Mouse (Mus musculus) liver, embryonic 16.5 days (tissue): ENCODE data around the gene Nudt8. TPM values are rescaled to one million over a fixed set of nuclear protein-coding genes. Genes with fewer than 3 reads are reported as not detected.

Experiments
- ATAC-seq: fragments of 200-750 bp; cut with Nextera tagmentation; 2 replicates; pipeline ENCODE4 v1.8.0; 2017; ENCODE audit warnings: low read depth, mild to moderate bottlenecking, moderate number of reproducible peaks, moderate library complexity
- H3K27ac ChIP-seq: fragments of 300-500 bp; sonication (generic); 2 replicates; pipeline ENCODE4 v1.5.1; 2014; ENCODE audit warnings: mild to moderate bottlenecking, low read length
- H3K27me3 ChIP-seq: fragments of 300-500 bp; sonication (generic); 2 replicates; pipeline ENCODE4 v1.6.1; 2014; ENCODE audit warnings: low read depth, low read length, mixed read lengths; ENCODE audit not compliant: control insufficient read depth, insufficient read depth
- H3K36me3 ChIP-seq: fragments of 300-500 bp; sonication (generic); 2 replicates; pipeline ENCODE4 v1.6.1; 2014; ENCODE audit warnings: mild to moderate bottlenecking; ENCODE audit not compliant: control insufficient read depth, insufficient read depth
- H3K4me1 ChIP-seq: fragments of 300-500 bp; sonication (generic); 2 replicates; pipeline ENCODE4 v1.6.1; 2014; ENCODE audit warnings: low read depth, low read length, mixed read lengths; ENCODE audit not compliant: control insufficient read depth
- H3K4me2 ChIP-seq: fragments of 300-500 bp; sonication (generic); 2 replicates; pipeline ENCODE4 v1.6.1; 2014; ENCODE audit warnings: low read depth, low read length, mixed read lengths
- H3K4me3 ChIP-seq: fragments of 300-500 bp; sonication (generic); 2 replicates; pipeline ENCODE4 v1.5.1; 2014; ENCODE audit warnings: low read depth, mild to moderate bottlenecking, low read length
- H3K9ac ChIP-seq: fragments of 300-500 bp; sonication (generic); 2 replicates; pipeline ENCODE4 v1.6.1; 2014; ENCODE audit warnings: low read depth, low read length
- H3K9me3 ChIP-seq: fragments of 300-500 bp; sonication (generic); replicated peaks from 2 replicates; pipeline ENCODE4 v1.6.1; 2016; ENCODE audit warnings: low read length; ENCODE audit not compliant: control insufficient read depth
- WGBS: fragments of 180-500 bp; shearing (Covaris S2); extraction: QIAGEN DNeasy Blood & Tissue Kit; methylation state at CpG from one replicate; pipeline ENCODE4 v1.1.7; 2014; ENCODE audit not compliant: insufficient replicate concordance; 5-methylcytosine and 5-hydroxymethylcytosine counted together
- polyA plus RNA-seq: library from polyadenylated mRNA; unstranded; fragments of >200 nt; fragmentation: Nextera tagmentation; extraction: Ambion mirVana; gene quantifications from 2 replicates; pipeline ENCODE4 v1.2.1, GENCODE M21; 2015

Nudt8 gene
- polyA plus RNA-seq, 1 experiment from 2014 or later = 12.2 TPM

- no peak overlapping the region for H3K9ac ChIP-seq
- H3K4me1 ChIP-seq = peaks cover 11% of the 10 kb centered on the region
- H3K27me3 ChIP-seq = no peaks in the 10 kb centered on the region
- no peaks in the 10 kb centered on the region for H3K36me3 ChIP-seq
- no peak overlapping the region for H3K4me2 ChIP-seq
- 68% methylated on average over 9 of the region's 9 CpGs for WGBS
- H3K9me3 ChIP-seq = no peaks in the 10 kb centered on the region
- no peak overlapping the region for H3K27ac ChIP-seq
- no peak for ATAC-seq
- H3K4me3 ChIP-seq = no peak overlapping the region
Observed at GRCm38 (mm10) chr19:3980917-3981316, 19.5 kb upstream of the Nudt8 start.

GRCm38 (mm10) chr19:3983527-3984200, 16.7 kb upstream of the Nudt8 start:
- Histone ChIP-seq H3K9ac (no peak overlapping the region), H3K27me3 (no peaks in the 10 kb centered on the region), H3K4me1 (peaks cover 25% of the 10 kb centered on the region), H3K36me3 (no peaks in the 10 kb centered on the region), H3K27ac (no peak overlapping the region), H3K4me3 (no peak overlapping the region), H3K9me3 (no peaks in the 10 kb centered on the region), H3K4me2 (no peak overlapping the region)
- 61% methylated on average over 9 of the region's 9 CpGs for WGBS
- no peak for ATAC-seq

GRCm38 (mm10) chr19:3985261-3985681, 15.1 kb upstream of the Nudt8 start:
- no peaks in the 10 kb centered on the region for H3K27me3 ChIP-seq
- no peaks in the 10 kb centered on the region for H3K36me3 ChIP-seq
- peak overlapping the region; percentile 51; the same call in 1 of the 2 replicates for H3K27ac ChIP-seq
- no peak overlapping the region for H3K4me2 ChIP-seq
- H3K9me3 ChIP-seq = no peaks in the 10 kb centered on the region
- peaks cover 25% of the 10 kb centered on the region for H3K4me1 ChIP-seq
- no peak overlapping the region for H3K4me3 ChIP-seq
- H3K9ac ChIP-seq = no peak overlapping the region; the same call in 1 of the 2 replicates
- WGBS = 15% methylated on average over 8 of the region's 8 CpGs
- ATAC-seq = peak; percentile 39

- no peak within 1 kb of the TSS; the same call in 1 of the 2 replicates for H3K9ac ChIP-seq
- peaks cover 25% of the 10 kb centered on the region for H3K4me1 ChIP-seq
- H3K4me2 ChIP-seq = peak within 1 kb of the TSS; percentile 4
- H3K27me3 ChIP-seq = no peaks in the 10 kb centered on the region
- no peaks in the 10 kb centered on the region for H3K36me3 ChIP-seq
- peak; percentile 82 for ATAC-seq
- peak within 1 kb of the TSS; percentile 51 for H3K27ac ChIP-seq
- 12% methylated on average over 8 of the region's 8 CpGs for WGBS
- H3K4me3 ChIP-seq = 0 out of 2 replicates have a peak within 1 kb of the TSS, but pooled peaks have one; percentile 2
- no peaks in the 10 kb centered on the region for H3K9me3 ChIP-seq
Observed at GRCm38 (mm10) chr19:3986334-3986733, 14.0 kb upstream of the Nudt8 start, which contains the start of gene Acy3. Gene Acy3, plus strand, starts transcription at chr19:3986570.

GRCm38 (mm10) chr19:3988066-3988465, 12.3 kb upstream of the Nudt8 start:
- ATAC-seq = no peak
- 80% methylated on average over 14 of the region's 14 CpGs for WGBS

GRCm38 (mm10) chr19:3988750-3989149, 11.6 kb upstream of the Nudt8 start:
- WGBS = 80% methylated on average over 4 of the region's 4 CpGs
- no peaks in the 10 kb centered on the region for H3K27me3 ChIP-seq
- H3K27ac ChIP-seq = no peak overlapping the region
- no peak overlapping the region for H3K4me2 ChIP-seq
- H3K36me3 ChIP-seq = no peaks in the 10 kb centered on the region
- no peak for ATAC-seq
- no peak overlapping the region for H3K4me3 ChIP-seq
- H3K9ac ChIP-seq = no peak overlapping the region
- H3K4me1 ChIP-seq = peaks cover 25% of the 10 kb centered on the region
- no peaks in the 10 kb centered on the region for H3K9me3 ChIP-seq

More at GRCm38 (mm10) chr19:3988066-3988465, 12.3 kb upstream of the Nudt8 start:
- H3K36me3 ChIP-seq = no peaks in the 10 kb centered on the region
- H3K27ac ChIP-seq = no peak overlapping the region
- H3K4me3 ChIP-seq = no peak overlapping the region
- no peak overlapping the region for H3K9ac ChIP-seq
- H3K27me3 ChIP-seq = no peaks in the 10 kb centered on the region
- peaks cover 25% of the 10 kb centered on the region for H3K4me1 ChIP-seq
- no peak overlapping the region for H3K4me2 ChIP-seq
- H3K9me3 ChIP-seq = no peaks in the 10 kb centered on the region

GRCm38 (mm10) chr19:3990804-3991203, 9.6 kb upstream of the Nudt8 start:
- peaks cover 15% of the 10 kb centered on the region for H3K4me1 ChIP-seq
- H3K27ac ChIP-seq = no peak overlapping the region
- no peaks in the 10 kb centered on the region for H3K36me3 ChIP-seq
- H3K4me2 ChIP-seq = no peak overlapping the region
- no peak overlapping the region for H3K4me3 ChIP-seq
- no peaks in the 10 kb centered on the region for H3K9me3 ChIP-seq
- ATAC-seq = no peak
- 66% methylated on average over 6 of the region's 6 CpGs for WGBS
- H3K27me3 ChIP-seq = no peaks in the 10 kb centered on the region
- no peak overlapping the region for H3K9ac ChIP-seq

- ATAC-seq = no peak
- peaks cover 7% of the 10 kb centered on the region; the same call in 1 of the 2 replicates for H3K4me1 ChIP-seq
- H3K36me3 ChIP-seq = no peaks in the 10 kb centered on the region
- no peak overlapping the region for H3K27ac ChIP-seq
- no peak overlapping the region for H3K4me2 ChIP-seq
- H3K9ac ChIP-seq = no peak overlapping the region
- WGBS = 89% methylated on average over 3 of the region's 3 CpGs
- H3K4me3 ChIP-seq = no peak overlapping the region
- no peaks in the 10 kb centered on the region for H3K27me3 ChIP-seq
- H3K9me3 ChIP-seq = no peaks in the 10 kb centered on the region
Observed at GRCm38 (mm10) chr19:3991562-3991961, 8.8 kb upstream of the Nudt8 start.

GRCm38 (mm10) chr19:3991966-3992365, 8.4 kb upstream of the Nudt8 start:
- H3K27ac ChIP-seq = no peak overlapping the region
- WGBS = 53% methylated on average over 3 of the region's 3 CpGs
- H3K36me3 ChIP-seq = no peaks in the 10 kb centered on the region
- no peak overlapping the region for H3K4me2 ChIP-seq
- no peaks in the 10 kb centered on the region for H3K9me3 ChIP-seq
- H3K4me1 ChIP-seq = 0 out of 2 replicates have a peak, but pooled peaks cover 3% of the 10 kb centered on the region
- no peak overlapping the region for H3K9ac ChIP-seq
- H3K27me3 ChIP-seq = no peaks in the 10 kb centered on the region
- H3K4me3 ChIP-seq = no peak overlapping the region
- ATAC-seq = no peak
